Mouse (Mus musculus): ENCODE measurements around the gene Slc25a28. TPM values are rescaled to one million over a fixed set of nuclear protein-coding genes. Genes with fewer than 3 reads are reported as not detected.
A peak's percentile ranks its signal among the peaks of the same experiment; 100 is the strongest.

Gene Slc25a28
- polyA plus RNA-seq, 1 experiment, result 101 TPM

DNA sequence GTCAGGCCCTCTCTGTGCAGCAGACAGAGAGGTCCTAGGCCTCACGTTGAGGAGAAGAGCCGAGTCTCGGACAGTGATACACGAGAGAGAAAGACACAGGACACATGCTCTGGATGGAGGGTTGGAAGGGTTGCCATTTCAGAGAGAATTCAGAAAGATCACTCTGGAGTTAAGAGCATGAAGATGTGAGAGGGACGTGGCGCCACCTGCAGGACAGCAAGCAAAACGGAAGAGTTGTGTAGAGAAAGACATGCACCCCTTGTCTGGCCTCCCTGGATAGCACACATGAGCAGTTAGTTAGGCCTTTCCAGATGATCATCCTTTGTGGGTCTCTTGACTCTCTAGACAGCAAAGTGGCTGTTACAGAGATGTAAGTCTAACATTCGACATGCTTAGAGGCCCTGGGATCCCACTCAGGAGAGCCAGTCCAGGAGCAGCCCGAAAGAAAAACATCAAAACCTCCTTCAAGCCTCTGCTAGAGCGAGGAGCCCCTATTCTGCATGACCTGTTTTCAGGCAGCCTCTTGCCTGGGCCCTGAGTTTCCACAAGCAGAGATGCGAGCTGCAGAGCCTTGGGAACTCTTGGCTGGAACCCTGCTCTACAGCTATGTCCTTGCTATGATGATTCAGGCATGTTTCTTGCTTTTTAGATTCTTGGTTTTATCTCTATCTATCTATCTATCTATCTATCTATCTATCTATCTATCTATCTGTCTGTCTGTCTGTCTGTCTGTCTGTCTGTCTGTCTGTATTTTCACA, 18.8 kb downstream of the Slc25a28 start:
- no peak for TF ChIP-seq POLR2A (IDR thresholded peaks at IDR 0.05; ENCODE audit: control insufficient read depth, low read depth, low read length)
- peak; percentile 62; the same call in 1 of the 2 replicates for TF ChIP-seq CTCF (IDR thresholded peaks at IDR 0.05; ENCODE audit: control insufficient read depth, insufficient read depth, insufficient replicate concordance, low read depth, low read length)
- no peaks in the 10 kb centered on the region for H3K27me3 ChIP-seq (ENCODE audit: control insufficient read depth, insufficient read depth, low read length)
- no peaks in the 10 kb centered on the region for H3K36me3 ChIP-seq (ENCODE audit: control insufficient read depth, insufficient read depth, low read length)
- H3K4me1 ChIP-seq (ENCODE audit: control insufficient read depth, insufficient read depth, low read length), result no peaks in the 10 kb centered on the region
- H3K27ac ChIP-seq (ENCODE audit: control insufficient read depth, insufficient read depth, low read depth, low read length), result no peak overlapping the region
- no peak overlapping the region for H3K4me3 ChIP-seq (ENCODE audit: control insufficient read depth, low read depth, low read length)

DNA sequence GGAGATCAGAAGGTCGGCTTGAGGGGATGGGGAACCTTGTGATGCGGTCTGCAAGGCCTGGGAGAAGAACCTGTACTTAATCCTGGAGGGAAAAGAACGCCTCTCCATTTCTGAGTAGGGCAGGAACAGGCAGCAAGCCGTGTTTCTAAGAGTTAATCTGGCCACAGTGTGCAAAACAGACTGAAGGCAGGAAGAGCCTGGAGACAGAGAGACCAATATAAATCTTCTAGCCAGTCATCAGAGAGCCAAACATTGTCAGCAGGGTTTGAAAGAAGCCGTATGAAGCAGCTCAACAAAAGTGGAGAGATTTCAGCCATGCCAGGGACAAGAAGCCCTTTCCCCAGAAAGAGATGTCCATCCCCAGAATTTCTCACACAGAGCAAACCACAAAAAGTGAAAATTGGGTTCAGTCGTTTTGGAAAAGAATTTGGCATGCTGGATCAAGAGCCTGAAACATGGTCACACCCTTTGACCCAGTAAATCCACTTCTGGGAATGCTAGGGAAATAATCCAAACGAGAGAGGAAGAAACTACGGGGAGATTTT, 23.4 kb downstream of the Slc25a28 start:
- H3K4me3 ChIP-seq (ENCODE audit: control insufficient read depth, low read depth, low read length), result no peak overlapping the region
- H3K27me3 ChIP-seq (ENCODE audit: control insufficient read depth, insufficient read depth, low read length), result no peaks in the 10 kb centered on the region
- TF ChIP-seq POLR2A (IDR thresholded peaks at IDR 0.05; ENCODE audit: control insufficient read depth, low read depth, low read length) (no peak), CTCF (IDR thresholded peaks at IDR 0.05; ENCODE audit: control insufficient read depth, insufficient read depth, insufficient replicate concordance, low read depth, low read length) (no peak)
- H3K4me1 ChIP-seq (ENCODE audit: control insufficient read depth, insufficient read depth, low read length), result no peaks in the 10 kb centered on the region
- H3K36me3 ChIP-seq (ENCODE audit: control insufficient read depth, insufficient read depth, low read length), result no peaks in the 10 kb centered on the region
- no peak overlapping the region for H3K27ac ChIP-seq (ENCODE audit: control insufficient read depth, insufficient read depth, low read depth, low read length)

GRCm38 (mm10) chr19:43648343-43648742, 26.3 kb downstream of the Slc25a28 start:
- TF ChIP-seq CTCF (IDR thresholded peaks at IDR 0.05; ENCODE audit: control insufficient read depth, insufficient read depth, insufficient replicate concordance, low read depth, low read length) (no peak), POLR2A (IDR thresholded peaks at IDR 0.05; ENCODE audit: control insufficient read depth, low read depth, low read length) (no peak)

GRCm38 (mm10) chr19:43647261-43647660, 27.4 kb downstream of the Slc25a28 start:
- Histone ChIP-seq H3K27ac (ENCODE audit: control insufficient read depth, insufficient read depth, low read depth, low read length) (no peak overlapping the region), H3K27me3 (ENCODE audit: control insufficient read depth, insufficient read depth, low read length) (no peaks in the 10 kb centered on the region), H3K4me3 (ENCODE audit: control insufficient read depth, low read depth, low read length) (no peak overlapping the region), H3K4me1 (ENCODE audit: control insufficient read depth, insufficient read depth, low read length) (no peaks in the 10 kb centered on the region), H3K36me3 (ENCODE audit: control insufficient read depth, insufficient read depth, low read length) (no peaks in the 10 kb centered on the region)
- TF ChIP-seq POLR2A (IDR thresholded peaks at IDR 0.05; ENCODE audit: control insufficient read depth, low read depth, low read length) (no peak), CTCF (IDR thresholded peaks at IDR 0.05; ENCODE audit: control insufficient read depth, insufficient read depth, insufficient replicate concordance, low read depth, low read length) (no peak)

More at GRCm38 (mm10) chr19:43648343-43648742, 26.3 kb downstream of the Slc25a28 start:
- Histone ChIP-seq H3K36me3 (ENCODE audit: control insufficient read depth, insufficient read depth, low read length) (no peaks in the 10 kb centered on the region), H3K4me1 (ENCODE audit: control insufficient read depth, insufficient read depth, low read length) (no peaks in the 10 kb centered on the region), H3K4me3 (ENCODE audit: control insufficient read depth, low read depth, low read length) (no peak overlapping the region), H3K27ac (ENCODE audit: control insufficient read depth, insufficient read depth, low read depth, low read length) (no peak overlapping the region), H3K27me3 (ENCODE audit: control insufficient read depth, insufficient read depth, low read length) (no peaks in the 10 kb centered on the region)

GRCm38 (mm10) chr19:43646852-43647251, 27.8 kb downstream of the Slc25a28 start:
- H3K36me3 ChIP-seq (ENCODE audit: control insufficient read depth, insufficient read depth, low read length), result no peaks in the 10 kb centered on the region
- no peak overlapping the region for H3K4me3 ChIP-seq (ENCODE audit: control insufficient read depth, low read depth, low read length)
- H3K27ac ChIP-seq (ENCODE audit: control insufficient read depth, insufficient read depth, low read depth, low read length), result no peak overlapping the region
- no peaks in the 10 kb centered on the region for H3K27me3 ChIP-seq (ENCODE audit: control insufficient read depth, insufficient read depth, low read length)
- no peak for TF ChIP-seq POLR2A (IDR thresholded peaks at IDR 0.05; ENCODE audit: control insufficient read depth, low read depth, low read length)
- no peak for TF ChIP-seq CTCF (IDR thresholded peaks at IDR 0.05; ENCODE audit: control insufficient read depth, insufficient read depth, insufficient replicate concordance, low read depth, low read length)
- no peaks in the 10 kb centered on the region for H3K4me1 ChIP-seq (ENCODE audit: control insufficient read depth, insufficient read depth, low read length)

DNA sequence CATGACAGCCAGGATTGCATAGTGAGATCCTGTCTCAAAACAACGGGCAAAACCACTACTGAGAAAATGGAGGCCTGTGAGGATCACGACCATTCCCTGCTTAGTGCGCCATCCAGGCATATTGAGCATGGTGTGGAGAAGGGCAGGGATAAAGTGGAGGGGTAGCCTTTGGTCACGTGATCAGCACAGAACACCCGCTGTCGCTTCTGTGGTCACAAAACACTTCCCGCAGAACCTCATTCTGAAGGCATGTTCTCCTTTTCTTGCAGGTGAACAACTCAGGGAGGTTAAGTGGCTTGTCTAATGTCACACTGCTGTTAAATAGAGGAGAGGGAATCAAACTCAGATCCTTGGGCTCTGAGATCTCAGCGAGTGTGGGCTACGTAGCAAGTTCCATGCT, 29.2 kb downstream of the Slc25a28 start:
- TF ChIP-seq POLR2A (IDR thresholded peaks at IDR 0.05; ENCODE audit: control insufficient read depth, low read depth, low read length) (no peak), CTCF (IDR thresholded peaks at IDR 0.05; ENCODE audit: control insufficient read depth, insufficient read depth, insufficient replicate concordance, low read depth, low read length) (no peak)
- no peaks in the 10 kb centered on the region for H3K27me3 ChIP-seq (ENCODE audit: control insufficient read depth, insufficient read depth, low read length)
- no peaks in the 10 kb centered on the region for H3K36me3 ChIP-seq (ENCODE audit: control insufficient read depth, insufficient read depth, low read length)
- no peak overlapping the region for H3K4me3 ChIP-seq (ENCODE audit: control insufficient read depth, low read depth, low read length)
- no peaks in the 10 kb centered on the region for H3K4me1 ChIP-seq (ENCODE audit: control insufficient read depth, insufficient read depth, low read length)
- no peak overlapping the region for H3K27ac ChIP-seq (ENCODE audit: control insufficient read depth, insufficient read depth, low read depth, low read length)

- H3K4me3 ChIP-seq (ENCODE audit: control insufficient read depth, low read depth, low read length), result no peak overlapping the region
- TF ChIP-seq POLR2A (IDR thresholded peaks at IDR 0.05; ENCODE audit: control insufficient read depth, low read depth, low read length) (no peak), CTCF (IDR thresholded peaks at IDR 0.05; ENCODE audit: control insufficient read depth, insufficient read depth, insufficient replicate concordance, low read depth, low read length) (no peak)
- no peaks in the 10 kb centered on the region for H3K4me1 ChIP-seq (ENCODE audit: control insufficient read depth, insufficient read depth, low read length)
- no peak overlapping the region for H3K27ac ChIP-seq (ENCODE audit: control insufficient read depth, insufficient read depth, low read depth, low read length)
- no peaks in the 10 kb centered on the region for H3K36me3 ChIP-seq (ENCODE audit: control insufficient read depth, insufficient read depth, low read length)
- H3K27me3 ChIP-seq (ENCODE audit: control insufficient read depth, insufficient read depth, low read length), result no peaks in the 10 kb centered on the region
Observed at GRCm38 (mm10) chr19:43642843-43643242, 31.8 kb downstream of the Slc25a28 start.

Data from testis, adult 2 months (tissue).